Mouse (Mus musculus) v-Abl transformed pro-B cells (cell line): ENCODE results near the gene Siglec1.

Experiments
- in situ Hi-C, 2 experiments: fragments of 400-800 bp; cut with MboI; formaldehyde crosslinking; loops; one replicate each; pipeline ENCODE4 v1.15.1; 2025; ENCODE audit not compliant: unreplicated experiment in 2 of 2

The Siglec1 gene

GRCm38 (mm10) chr2:131026941-131027340 lies 59.6 kb downstream of the Siglec1 start:
- in situ Hi-C loops = no loop called here

DNA sequence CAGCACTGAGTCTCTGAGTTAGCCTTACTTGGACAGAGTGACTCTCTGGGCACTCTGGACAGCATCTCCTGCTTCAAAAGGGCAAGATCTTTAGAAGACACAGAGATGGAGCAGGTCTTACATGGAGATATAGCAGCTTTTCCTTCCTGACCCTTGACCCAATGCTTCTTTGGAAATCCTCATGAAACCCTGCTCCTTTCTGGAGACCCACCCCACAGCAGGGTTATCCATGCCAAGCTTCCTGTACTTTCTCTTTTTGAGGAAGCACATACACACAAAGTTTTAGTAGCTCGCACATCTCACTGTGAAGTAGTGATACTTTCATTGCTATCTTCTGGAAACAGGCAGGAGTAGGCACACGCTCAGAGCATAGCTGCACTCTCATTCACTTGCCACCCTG lies 61.3 kb downstream of the Siglec1 start:
- in situ Hi-C loops = no loop called here
